Mouse (Mus musculus) G1E-ER4 (cell line): ENCODE measurements around the gene Ophn1. TPM values are rescaled to one million over a fixed set of nuclear protein-coding genes. Genes with fewer than 3 reads are reported as not detected.

Source experiments
- GATA1 ChIP-seq: IDR thresholded peaks from one replicate; pipeline ENCODE4 v1.8.0; 2012; ENCODE audit warnings: low read length, inconsistent platforms
- polyA plus RNA-seq: library from polyadenylated mRNA; stranded (reverse); fragments of >175 nt; gene quantifications from 2 replicates; pipeline ENCODE4 v1.2.3, GENCODE M21; 2012

Gene Ophn1
- polyA plus RNA-seq, result not detected in 2 replicates

- TF ChIP-seq GATA1, result no peak
Observed at GRCm38 (mm10) chrX:98890406-98891116, at the start of gene Ophn1. Gene Ophn1, minus strand, starts transcription at chrX:98891025.

GRCm38 (mm10) chrX:98937555-98938294 is 46.9 kb upstream of the Ophn1 start:
- no peak for TF ChIP-seq GATA1

GRCm38 (mm10) chrX:98936707-98937554 is 46.1 kb upstream of the Ophn1 start:
- TF ChIP-seq GATA1, result no peak

- TF ChIP-seq GATA1, result no peak
Observed at GRCm38 (mm10) chrX:98936101-98936500, 45.3 kb upstream of the Ophn1 start, which contains the start of gene Yipf6. Gene Yipf6, plus strand, starts transcription at chrX:98936316.

GRCm38 (mm10) chrX:98919423-98919822 is 28.6 kb upstream of the Ophn1 start:
- no peak for TF ChIP-seq GATA1

GRCm38 (mm10) chrX:98908910-98909309 is 18.1 kb upstream of the Ophn1 start:
- no peak for TF ChIP-seq GATA1

- no peak for TF ChIP-seq GATA1
Observed at GRCm38 (mm10) chrX:98904226-98904625, 13.4 kb upstream of the Ophn1 start.

GRCm38 (mm10) chrX:98898307-98898706 is 7.5 kb upstream of the Ophn1 start:
- no peak for TF ChIP-seq GATA1

- no peak for TF ChIP-seq GATA1
Observed at GRCm38 (mm10) chrX:98890072-98890405, 786 bp downstream of the Ophn1 start.

- TF ChIP-seq GATA1, result no peak
Observed at GRCm38 (mm10) chrX:98881983-98882382, 8.8 kb downstream of the Ophn1 start.

GRCm38 (mm10) chrX:98881085-98881484 is 9.7 kb downstream of the Ophn1 start:
- TF ChIP-seq GATA1, result no peak

- no peak for TF ChIP-seq GATA1
Observed at GRCm38 (mm10) chrX:98880314-98880713, 10.5 kb downstream of the Ophn1 start.

- no peak for TF ChIP-seq GATA1
Observed at GRCm38 (mm10) chrX:98875144-98875543, 15.7 kb downstream of the Ophn1 start.

- TF ChIP-seq GATA1, result no peak
Observed at GRCm38 (mm10) chrX:98874086-98874485, 16.7 kb downstream of the Ophn1 start.

- no peak for TF ChIP-seq GATA1
Observed at GRCm38 (mm10) chrX:98872064-98872463, 18.8 kb downstream of the Ophn1 start.

- TF ChIP-seq GATA1, result no peak
Observed at GRCm38 (mm10) chrX:98870541-98870940, 20.3 kb downstream of the Ophn1 start.
